Mouse (Mus musculus): ENCODE results near the gene Hrasls.

Hrasls gene

GRCm38 (mm10) chr16:29209605-29210411, at the start of gene Hrasls:
Gene Hrasls (plus strand): TSS chr16:29209695.
- ATAC-seq (ENCODE audit: low TSS enrichment) = peak; percentile 56

- ATAC-seq (ENCODE audit: low TSS enrichment) = peak; percentile 98
Measured at GRCm38 (mm10) chr16:29162271-29162670, 47.2 kb upstream of the Hrasls start.

GRCm38 (mm10) chr16:29167051-29167450, 42.4 kb upstream of the Hrasls start:
- no peak for ATAC-seq (ENCODE audit: low TSS enrichment)

- ATAC-seq (ENCODE audit: low TSS enrichment) = peak; percentile 38
Measured at GRCm38 (mm10) chr16:29171741-29172140, 37.8 kb upstream of the Hrasls start.

GRCm38 (mm10) chr16:29173201-29173600, 36.3 kb upstream of the Hrasls start:
- ATAC-seq (ENCODE audit: low TSS enrichment) = no peak

GRCm38 (mm10) chr16:29174831-29175350, 34.6 kb upstream of the Hrasls start:
- ATAC-seq (ENCODE audit: low TSS enrichment) = no peak

- no peak for ATAC-seq (ENCODE audit: low TSS enrichment)
Measured at GRCm38 (mm10) chr16:29192911-29193310, 16.6 kb upstream of the Hrasls start.

GRCm38 (mm10) chr16:29193981-29194380, 15.5 kb upstream of the Hrasls start:
- ATAC-seq (ENCODE audit: low TSS enrichment) = no peak

GRCm38 (mm10) chr16:29195156-29195555, 14.3 kb upstream of the Hrasls start:
- ATAC-seq (ENCODE audit: low TSS enrichment) = no peak

GRCm38 (mm10) chr16:29198461-29198860, 11.0 kb upstream of the Hrasls start:
- ATAC-seq (ENCODE audit: low TSS enrichment) = peak; percentile 98

GRCm38 (mm10) chr16:29201146-29201545, 8.3 kb upstream of the Hrasls start:
- no peak for ATAC-seq (ENCODE audit: low TSS enrichment)

GRCm38 (mm10) chr16:29204875-29205274, 4.6 kb upstream of the Hrasls start:
- peak; percentile 45; the same call in 1 of the 2 replicates for ATAC-seq (ENCODE audit: low TSS enrichment)

GRCm38 (mm10) chr16:29205581-29205980, 3.9 kb upstream of the Hrasls start:
- ATAC-seq (ENCODE audit: low TSS enrichment) = no peak

GRCm38 (mm10) chr16:29208841-29209240, 654 bp upstream of the Hrasls start:
- peak; percentile 68 for ATAC-seq (ENCODE audit: low TSS enrichment)

- ATAC-seq (ENCODE audit: low TSS enrichment) = peak; percentile 89
Measured at GRCm38 (mm10) chr16:29216395-29217295, 7.2 kb downstream of the Hrasls start.

GRCm38 (mm10) chr16:29235951-29236350, 26.5 kb downstream of the Hrasls start:
- ATAC-seq (ENCODE audit: low TSS enrichment) = no peak

- no peak for ATAC-seq (ENCODE audit: low TSS enrichment)
Measured at GRCm38 (mm10) chr16:29254325-29254724, 44.8 kb downstream of the Hrasls start.
